Mouse (Mus musculus): Measurements from ENCODE around the gene Sp7.

Gene Sp7

GRCm38 (mm10) chr15:102386640-102387039 is 19.7 kb upstream of the Sp7 start:
- DNase-seq (ENCODE audit: low spot score), result no peak

- no peak for DNase-seq (ENCODE audit: low spot score)
These were observed 16.7 kb upstream of the Sp7 start for GRCm38 (mm10) chr15:102383671-102384070.

- peak; percentile 68 for DNase-seq (ENCODE audit: low spot score)
These were observed 14.6 kb upstream of the Sp7 start for GRCm38 (mm10) chr15:102381575-102381974.

GRCm38 (mm10) chr15:102377810-102378262 is 10.9 kb upstream of the Sp7 start:
- peak; percentile 48 for DNase-seq (ENCODE audit: low spot score)

- DNase-seq (ENCODE audit: low spot score), result peak; percentile 74
These were observed 10.2 kb upstream of the Sp7 start for GRCm38 (mm10) chr15:102377163-102377543.

- peak; percentile 35 for DNase-seq (ENCODE audit: low spot score)
These were observed 9.6 kb upstream of the Sp7 start for GRCm38 (mm10) chr15:102376453-102377162.

- no peak for DNase-seq (ENCODE audit: low spot score)
These were observed 3.7 kb upstream of the Sp7 start for GRCm38 (mm10) chr15:102370727-102371126.

GRCm38 (mm10) chr15:102369972-102370371 is 3.0 kb upstream of the Sp7 start:
- no peak for DNase-seq (ENCODE audit: low spot score)

GRCm38 (mm10) chr15:102366238-102366637 is 744 bp downstream of the Sp7 start:
- no peak for DNase-seq (ENCODE audit: low spot score)

- DNase-seq (ENCODE audit: low spot score), result no peak
These were observed 2.3 kb downstream of the Sp7 start for GRCm38 (mm10) chr15:102364678-102365077.

- no peak for DNase-seq (ENCODE audit: low spot score)
These were observed 4.3 kb downstream of the Sp7 start for GRCm38 (mm10) chr15:102362648-102363047.

GRCm38 (mm10) chr15:102358834-102359233 is 8.1 kb downstream of the Sp7 start:
- no peak for DNase-seq (ENCODE audit: low spot score)

- DNase-seq (ENCODE audit: low spot score), result peak; percentile 8
These were observed 8.9 kb downstream of the Sp7 start for GRCm38 (mm10) chr15:102358126-102358525.

- no peak for DNase-seq (ENCODE audit: low spot score)
These were observed 10.3 kb downstream of the Sp7 start for GRCm38 (mm10) chr15:102356501-102357325.

GRCm38 (mm10) chr15:102355871-102356441 is 11.0 kb downstream of the Sp7 start:
- DNase-seq (ENCODE audit: low spot score), result no peak

- DNase-seq (ENCODE audit: low spot score), result peak; percentile 41
These were observed 11.7 kb downstream of the Sp7 start for GRCm38 (mm10) chr15:102355134-102355870.

- no peak for DNase-seq (ENCODE audit: low spot score)
These were observed 13.0 kb downstream of the Sp7 start for GRCm38 (mm10) chr15:102353986-102354385.

GRCm38 (mm10) chr15:102352177-102352576 is 14.8 kb downstream of the Sp7 start:
- DNase-seq (ENCODE audit: low spot score), result no peak

- no peak for DNase-seq (ENCODE audit: low spot score)
These were observed 16.1 kb downstream of the Sp7 start for GRCm38 (mm10) chr15:102350942-102351291.

GRCm38 (mm10) chr15:102350138-102350941 is 16.6 kb downstream of the Sp7 start, which contains the start of gene Aaas:
Gene Aaas, minus strand, starts transcription at chr15:102350771.
- DNase-seq (ENCODE audit: low spot score), result peak; percentile 92

GRCm38 (mm10) chr15:102346444-102346843 is 20.5 kb downstream of the Sp7 start:
- no peak for DNase-seq (ENCODE audit: low spot score)

All from T-cell, adult 2 months (primary cell).